Mouse (Mus musculus): ENCODE measurements at regions not wholly inside any gene's neighbourhood (a gene's known extent, or its start where the extent isn't known, plus 50 kb on each side); places are given as distances from the start of the nearest gene placed in this dataset.
"Not testable (repeated sequence)": the region's sequence is repeated elsewhere in the genome, so short reads cannot be mapped to it uniquely, and the experiment has no call there.

GRCm38 (mm10) chr5:3141841-3142240 is 199.4 kb upstream of the Cdk6 start:
- H3K27ac ChIP-seq (ENCODE audit: insufficient read depth, low read length); H3K4me1 ChIP-seq (ENCODE audit: control insufficient read depth, insufficient read depth, low read length); H3K4me3 ChIP-seq (ENCODE audit: insufficient read depth, low read length): not testable (repeated sequence)

GRCm38 (mm10) chr5:3146544-3147295 is 194.6 kb upstream of the Cdk6 start:
- not testable (repeated sequence) for H3K4me1 ChIP-seq (ENCODE audit: control insufficient read depth, insufficient read depth, low read length); H3K4me3 ChIP-seq (ENCODE audit: insufficient read depth, low read length); H3K27ac ChIP-seq (ENCODE audit: insufficient read depth, low read length)

- H3K4me3 ChIP-seq (ENCODE audit: insufficient read depth, low read length); H3K4me1 ChIP-seq (ENCODE audit: control insufficient read depth, insufficient read depth, low read length); H3K27ac ChIP-seq (ENCODE audit: insufficient read depth, low read length): not testable (repeated sequence)
Observed at GRCm38 (mm10) chr5:3149886-3150285, 191.4 kb upstream of the Cdk6 start.

- not testable (repeated sequence) for H3K4me3 ChIP-seq (ENCODE audit: insufficient read depth, low read length); H3K27ac ChIP-seq (ENCODE audit: insufficient read depth, low read length)
Observed at GRCm38 (mm10) chr5:3150766-3151165, 190.5 kb upstream of the Cdk6 start.

GRCm38 (mm10) chr5:3151534-3152148 is 189.6 kb upstream of the Cdk6 start:
- H3K4me3 ChIP-seq (ENCODE audit: insufficient read depth, low read length), result 0 out of 2 replicates have a peak overlapping the region, but pooled peaks have one; percentile 0
- not testable (repeated sequence) for H3K4me1 ChIP-seq (ENCODE audit: control insufficient read depth, insufficient read depth, low read length); H3K27ac ChIP-seq (ENCODE audit: insufficient read depth, low read length)

More at GRCm38 (mm10) chr5:3150766-3151165, 190.5 kb upstream of the Cdk6 start:
- not testable (repeated sequence) for H3K4me1 ChIP-seq (ENCODE audit: control insufficient read depth, insufficient read depth, low read length)

- H3K27ac ChIP-seq (ENCODE audit: insufficient read depth, low read length); H3K4me1 ChIP-seq (ENCODE audit: control insufficient read depth, insufficient read depth, low read length): not testable (repeated sequence)
- H3K4me3 ChIP-seq (ENCODE audit: insufficient read depth, low read length), result 0 out of 2 replicates have a peak overlapping the region, but pooled peaks have one; percentile 0
Observed at GRCm38 (mm10) chr5:3152149-3152865, 189.0 kb upstream of the Cdk6 start.

GRCm38 (mm10) chr5:3165511-3165910 is 175.8 kb upstream of the Cdk6 start:
- not testable (repeated sequence) for H3K4me3 ChIP-seq (ENCODE audit: insufficient read depth, low read length); H3K4me1 ChIP-seq (ENCODE audit: control insufficient read depth, insufficient read depth, low read length); H3K27ac ChIP-seq (ENCODE audit: insufficient read depth, low read length)

- not testable (repeated sequence) for H3K4me3 ChIP-seq (ENCODE audit: insufficient read depth, low read length)
Observed at GRCm38 (mm10) chr5:3166496-3166895, 174.8 kb upstream of the Cdk6 start.

GRCm38 (mm10) chr5:3193592-3193991 is 147.7 kb upstream of the Cdk6 start:
- H3K27ac ChIP-seq (ENCODE audit: insufficient read depth, low read length); H3K4me3 ChIP-seq (ENCODE audit: insufficient read depth, low read length); H3K4me1 ChIP-seq (ENCODE audit: control insufficient read depth, insufficient read depth, low read length): not testable (repeated sequence)

More at GRCm38 (mm10) chr5:3166496-3166895, 174.8 kb upstream of the Cdk6 start:
- H3K4me1 ChIP-seq (ENCODE audit: control insufficient read depth, insufficient read depth, low read length); H3K27ac ChIP-seq (ENCODE audit: insufficient read depth, low read length): not testable (repeated sequence)

GRCm38 (mm10) chr5:3197952-3198841 is 143.1 kb upstream of the Cdk6 start:
- H3K4me1 ChIP-seq (ENCODE audit: control insufficient read depth, insufficient read depth, low read length), result no peaks in the 10 kb centered on the region
- H3K27ac ChIP-seq (ENCODE audit: insufficient read depth, low read length), result no peak overlapping the region
- no peak for TF ChIP-seq CTCF (IDR thresholded peaks at IDR 0.05; ENCODE audit: extremely low read depth, insufficient read depth, low read length)
- TF ChIP-seq POLR2A (IDR thresholded peaks at IDR 0.05; ENCODE audit: extremely low read depth, insufficient read depth, low read length), result no peak
- no peak overlapping the region for H3K4me3 ChIP-seq (ENCODE audit: insufficient read depth, low read length)

- H3K4me3 ChIP-seq (ENCODE audit: insufficient read depth, low read length); H3K4me1 ChIP-seq (ENCODE audit: control insufficient read depth, insufficient read depth, low read length); H3K27ac ChIP-seq (ENCODE audit: insufficient read depth, low read length): not testable (repeated sequence)
Observed at GRCm38 (mm10) chr5:3198869-3199550, 142.3 kb upstream of the Cdk6 start.

- not testable (repeated sequence) for H3K27ac ChIP-seq (ENCODE audit: insufficient read depth, low read length); H3K4me1 ChIP-seq (ENCODE audit: control insufficient read depth, insufficient read depth, low read length)
Observed at GRCm38 (mm10) chr5:3206160-3206559, 135.1 kb upstream of the Cdk6 start.

GRCm38 (mm10) chr5:3208293-3208692 is 133.0 kb upstream of the Cdk6 start:
- not testable (repeated sequence) for H3K4me1 ChIP-seq (ENCODE audit: control insufficient read depth, insufficient read depth, low read length); H3K4me3 ChIP-seq (ENCODE audit: insufficient read depth, low read length); H3K27ac ChIP-seq (ENCODE audit: insufficient read depth, low read length)

More at GRCm38 (mm10) chr5:3206160-3206559, 135.1 kb upstream of the Cdk6 start:
- H3K4me3 ChIP-seq (ENCODE audit: insufficient read depth, low read length), result not testable (repeated sequence)

Data from cortical plate, adult 2 months (tissue).